Mouse (Mus musculus) layer of hippocampus, adult 2 months (tissue): Measurements from ENCODE around the gene Slc22a17. TPM values are rescaled to one million over a fixed set of nuclear protein-coding genes. Genes with fewer than 3 reads are reported as not detected.

Source experiments
- DNase-seq, 2 experiments: peaks; one replicate each; pipeline ENCODE4 v3.0.0; 2022; ENCODE audit warnings: low spot score in 2 of 2
- H3K27ac ChIP-seq: fragments of 200-600 bp; 2 replicates; pipeline ENCODE4 v1.8.1; 2022
- H3K4me3 ChIP-seq: fragments of 200-600 bp; 2 replicates; pipeline ENCODE4 v1.8.1; 2022; ENCODE audit warnings: mild to moderate bottlenecking
- CTCF ChIP-seq: fragments of 200-600 bp; conservative IDR thresholded peaks from 2 replicates; pipeline ENCODE4 v1.8.1; 2022; ENCODE audit warnings: antibody characterized with exemption, mild to moderate bottlenecking, moderate library complexity
- total RNA-seq, 2 experiments: library from RNA; stranded (reverse); gene quantifications; 2 replicates each; pipeline ENCODE4 v1.2.3; 2021

The Slc22a17 gene
- total RNA-seq, 2 experiments from 2014 or later: 666 to 700 TPM

- Histone ChIP-seq H3K27ac (peak overlapping the region; percentile 100), H3K4me3 (peak overlapping the region; percentile 99)
- no peak for DNase-seq
- no peak for TF ChIP-seq CTCF
Observed at GRCm38 (mm10) chr14:54912109-54912850, 652 bp downstream of the Slc22a17 start.

GRCm38 (mm10) chr14:54908682-54909081, 4.2 kb downstream of the Slc22a17 start:
- peak overlapping the region; percentile 36; the same call in 1 of the 2 replicates for H3K27ac ChIP-seq
- DNase-seq: no peak
- H3K4me3 ChIP-seq: no peak overlapping the region
- no peak for TF ChIP-seq CTCF

GRCm38 (mm10) chr14:54903641-54904040, 9.3 kb downstream of the Slc22a17 start:
- TF ChIP-seq CTCF: no peak
- Histone ChIP-seq H3K27ac (no peak overlapping the region), H3K4me3 (no peak overlapping the region)
- DNase-seq: no peak

- peak; percentile 83 to 87 for DNase-seq
- peak; percentile 95 for TF ChIP-seq CTCF
- peak overlapping the region; percentile 61 for H3K27ac ChIP-seq
- H3K4me3 ChIP-seq: no peak overlapping the region
Observed at GRCm38 (mm10) chr14:54900383-54900782, 12.5 kb downstream of the Slc22a17 start.

- H3K27ac ChIP-seq: no peak overlapping the region
- H3K4me3 ChIP-seq: no peak overlapping the region
- no peak for DNase-seq
- TF ChIP-seq CTCF: no peak
Observed at GRCm38 (mm10) chr14:54897445-54897844, 15.5 kb downstream of the Slc22a17 start.

GRCm38 (mm10) chr14:54894296-54895151, 18.4 kb downstream of the Slc22a17 start:
- peak in 1 of 2 experiments; percentile 42 for DNase-seq
- peak overlapping the region; percentile 93 for H3K4me3 ChIP-seq
- H3K27ac ChIP-seq: peak overlapping the region; percentile 99
- TF ChIP-seq CTCF: no peak

- peak overlapping the region; percentile 57 for H3K4me3 ChIP-seq
- TF ChIP-seq CTCF: 0 out of 2 replicates have a peak, but pooled peaks have one; percentile 2
- peak; percentile 97 to 100 for DNase-seq
- peak overlapping the region; percentile 99 for H3K27ac ChIP-seq
Observed at GRCm38 (mm10) chr14:54893651-54894181, 19.2 kb downstream of the Slc22a17 start.

- Histone ChIP-seq H3K4me3 (peak within 1 kb of the TSS; percentile 57), H3K27ac (peak within 1 kb of the TSS; percentile 91)
- TF ChIP-seq CTCF: no peak
- no peak for DNase-seq
Observed at GRCm38 (mm10) chr14:54892200-54892599, 20.7 kb downstream of the Slc22a17 start, which contains the start of gene Pabpn1. Pabpn1 (plus strand) TSS chr14:54892500.

- no peak overlapping the region for H3K27ac ChIP-seq
- no peak for DNase-seq
- TF ChIP-seq CTCF: no peak
- H3K4me3 ChIP-seq: no peak overlapping the region
Observed at GRCm38 (mm10) chr14:54885309-54885708, 27.6 kb downstream of the Slc22a17 start.

- DNase-seq: no peak
- peak overlapping the region; percentile 90; the same call in 1 of the 2 replicates for H3K27ac ChIP-seq
- H3K4me3 ChIP-seq: peak overlapping the region; percentile 64
- TF ChIP-seq CTCF: no peak
Observed at GRCm38 (mm10) chr14:54884022-54884712, 28.8 kb downstream of the Slc22a17 start.

- no peak for TF ChIP-seq CTCF
- peak within 1 kb of the TSS; percentile 90 for H3K27ac ChIP-seq
- DNase-seq: peak; percentile 64 to 73
- H3K4me3 ChIP-seq: peak within 1 kb of the TSS; percentile 64
Observed at GRCm38 (mm10) chr14:54883154-54884021, 29.5 kb downstream of the Slc22a17 start, which contains the start of the genes Bcl2l2 and Gm20521. Bcl2l2 (plus strand) TSS chr14:54883377. Gm20521 (plus strand) TSS chr14:54883441.
